Mouse (Mus musculus): ENCODE data around the gene Zfp536.

- no peak for TF ChIP-seq POLR2A (IDR thresholded peaks at IDR 0.05; ENCODE audit: insufficient read depth, low read depth, low read length)
- no peak for TF ChIP-seq EP300 (IDR thresholded peaks at IDR 0.05; ENCODE audit: insufficient read depth, low read depth, low read length)
- no peak for TF ChIP-seq CTCF (IDR thresholded peaks at IDR 0.05)
These were observed 179.9 kb downstream of the Zfp536 start for GRCm38 (mm10) chr7:37593566-37593965.

Data from heart, adult 2 months (tissue).